Mouse (Mus musculus) kidney, postnatal 0 days (tissue): ENCODE data around the gene BC049352. TPM values are rescaled to one million over a fixed set of nuclear protein-coding genes. Genes with fewer than 3 reads are reported as not detected.

Source experiments
- ATAC-seq: fragments of 200-750 bp; cut with Nextera tagmentation; replicated peaks from 2 replicates; pipeline ENCODE4 v1.8.0; 2017; ENCODE audit warnings: low read depth, moderate number of reproducible peaks, moderate TSS enrichment, moderate library complexity; ENCODE audit not compliant: low FRiP score
- DNase-seq: peaks from one replicate; pipeline ENCODE4 v3.0.0-alpha.2; 2016; ENCODE audit warnings: low spot score
- H3K27ac ChIP-seq: fragments of 300-500 bp; sonication (generic); 2 replicates; pipeline ENCODE4 v1.5.1; 2014; ENCODE audit warnings: mild to moderate bottlenecking
- H3K27me3 ChIP-seq: fragments of 300-500 bp; sonication (generic); 2 replicates; pipeline ENCODE4 v1.6.1; 2014; ENCODE audit warnings: low read length, mixed read lengths; ENCODE audit not compliant: insufficient read depth
- H3K36me3 ChIP-seq: fragments of 300-500 bp; sonication (generic); 2 replicates; pipeline ENCODE4 v1.6.1; 2014; ENCODE audit warnings: low read length, mixed read lengths; ENCODE audit not compliant: insufficient read depth
- H3K4me1 ChIP-seq: fragments of 300-500 bp; sonication (generic); replicated peaks from 2 replicates; pipeline ENCODE4 v1.6.1; 2014; ENCODE audit warnings: antibody characterized with exemption, low read length, mixed read lengths; ENCODE audit not compliant: insufficient read depth
- H3K4me2 ChIP-seq: fragments of 300-500 bp; sonication (generic); 2 replicates; pipeline ENCODE4 v1.6.1; 2014; ENCODE audit warnings: mild to moderate bottlenecking, low read length, moderate library complexity, mixed read lengths
- H3K4me3 ChIP-seq: fragments of 300-500 bp; sonication (generic); replicated peaks from 2 replicates; pipeline ENCODE4 v1.5.1; 2014; ENCODE audit warnings: low read depth, low read length
- H3K9ac ChIP-seq: fragments of 300-500 bp; sonication (generic); 2 replicates; pipeline ENCODE4 v1.6.1; 2014; ENCODE audit warnings: low read depth, low read length
- H3K9me3 ChIP-seq: fragments of 300-500 bp; sonication (generic); replicated peaks from 2 replicates; pipeline ENCODE4 v1.6.1; 2016; ENCODE audit warnings: low read length, inconsistent platforms, mixed read lengths
- CTCF ChIP-seq: IDR thresholded peaks from 2 replicates; pipeline ENCODE4 v1.5.1; 2016; ENCODE audit warnings: antibody characterized with exemption, low read depth, mild to moderate bottlenecking, moderate library complexity
- WGBS: fragments of 180-500 bp; shearing (Covaris S2); extraction: QIAGEN DNeasy Blood & Tissue Kit; methylation state at CpG from one replicate; pipeline ENCODE4 v1.1.7; 2014; 5-methylcytosine and 5-hydroxymethylcytosine counted together
- polyA plus RNA-seq: library from polyadenylated mRNA; unstranded; fragments of >200 nt; fragmentation: Nextera tagmentation; extraction: Ambion mirVana; gene quantifications from 2 replicates; pipeline ENCODE4 v1.2.1, GENCODE M21; 2015

Gene BC049352
- polyA plus RNA-seq, 1 experiment from 2014 or later: 0.08 TPM

- no peaks in the 10 kb centered on the region for H3K9me3 ChIP-seq
Measured at GRCm38 (mm10) chr9:45274635-45275034, 92.8 kb downstream of the BC049352 start.

DNA sequence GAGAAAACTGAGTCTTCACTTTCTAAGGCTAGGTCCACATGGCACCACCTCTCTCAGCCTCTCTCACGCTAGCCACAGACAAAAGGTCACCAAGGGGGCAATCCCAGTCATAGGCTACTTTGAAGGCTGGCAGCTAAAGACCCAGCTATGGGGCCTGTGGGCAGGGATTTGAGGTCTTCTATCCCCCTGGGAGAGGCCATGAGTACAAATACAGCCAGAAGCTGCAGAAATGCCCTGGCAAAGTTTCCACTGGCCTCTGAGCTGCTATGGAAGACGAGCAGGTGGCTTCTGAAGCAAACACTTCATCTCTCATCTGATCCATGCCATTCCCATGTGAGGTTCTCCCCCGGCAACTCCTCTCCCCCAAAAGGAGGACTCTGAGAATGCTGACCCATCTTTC lies 98.3 kb downstream of the BC049352 start:
- H3K4me1 ChIP-seq: no peaks in the 10 kb centered on the region
- no peak overlapping the region for H3K9ac ChIP-seq
- 71% methylated on average over 3 of the region's 3 CpGs for WGBS
- ATAC-seq: no peak
- H3K9me3 ChIP-seq: no peaks in the 10 kb centered on the region
- H3K4me3 ChIP-seq: no peak overlapping the region
- H3K4me2 ChIP-seq: no peak overlapping the region
- H3K36me3 ChIP-seq: no peaks in the 10 kb centered on the region
- no peaks in the 10 kb centered on the region for H3K27me3 ChIP-seq
- TF ChIP-seq CTCF: no peak
- no peak for DNase-seq
- no peak overlapping the region for H3K27ac ChIP-seq

More at GRCm38 (mm10) chr9:45274635-45275034, 92.8 kb downstream of the BC049352 start:
- H3K4me2 ChIP-seq: no peak overlapping the region
- H3K27ac ChIP-seq: no peak overlapping the region
- ATAC-seq (no peak), DNase-seq (no peak)
- H3K27me3 ChIP-seq: no peaks in the 10 kb centered on the region
- H3K4me1 ChIP-seq: no peaks in the 10 kb centered on the region
- H3K4me3 ChIP-seq: no peak overlapping the region
- no peak for TF ChIP-seq CTCF
- no peak overlapping the region for H3K9ac ChIP-seq
- no peaks in the 10 kb centered on the region for H3K36me3 ChIP-seq
- WGBS: 90% methylated on average over 2 of the region's 2 CpGs

DNA sequence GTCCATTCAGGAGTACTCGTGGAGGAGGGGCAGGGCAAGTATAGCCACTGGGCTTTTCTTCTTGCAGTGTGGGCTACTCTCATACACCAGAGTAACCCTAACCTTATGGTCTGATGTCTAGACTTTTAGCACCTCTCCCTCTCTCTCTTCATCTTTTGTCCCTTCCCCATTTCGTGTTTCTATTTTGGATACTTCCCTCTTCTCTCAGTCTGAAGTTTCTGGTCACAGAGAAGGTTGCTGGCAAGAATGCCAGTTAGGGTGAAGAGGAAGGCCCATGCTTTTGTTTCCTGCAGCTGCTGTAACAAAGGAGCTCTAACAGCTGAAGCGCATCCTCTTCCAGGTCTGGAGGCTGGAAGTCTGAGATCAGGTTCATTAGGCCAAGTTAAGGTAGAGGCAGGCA lies 99.1 kb downstream of the BC049352 start:
- ATAC-seq (no peak), DNase-seq (no peak)
- no peaks in the 10 kb centered on the region for H3K27me3 ChIP-seq
- H3K4me1 ChIP-seq: no peaks in the 10 kb centered on the region
- H3K27ac ChIP-seq: no peak overlapping the region
- no peaks in the 10 kb centered on the region for H3K9me3 ChIP-seq
- no peak overlapping the region for H3K9ac ChIP-seq
- TF ChIP-seq CTCF: no peak
- 72% methylated on average over 3 of the region's 3 CpGs for WGBS
- H3K36me3 ChIP-seq: no peaks in the 10 kb centered on the region
- H3K4me3 ChIP-seq: no peak overlapping the region
- H3K4me2 ChIP-seq: no peak overlapping the region

DNA sequence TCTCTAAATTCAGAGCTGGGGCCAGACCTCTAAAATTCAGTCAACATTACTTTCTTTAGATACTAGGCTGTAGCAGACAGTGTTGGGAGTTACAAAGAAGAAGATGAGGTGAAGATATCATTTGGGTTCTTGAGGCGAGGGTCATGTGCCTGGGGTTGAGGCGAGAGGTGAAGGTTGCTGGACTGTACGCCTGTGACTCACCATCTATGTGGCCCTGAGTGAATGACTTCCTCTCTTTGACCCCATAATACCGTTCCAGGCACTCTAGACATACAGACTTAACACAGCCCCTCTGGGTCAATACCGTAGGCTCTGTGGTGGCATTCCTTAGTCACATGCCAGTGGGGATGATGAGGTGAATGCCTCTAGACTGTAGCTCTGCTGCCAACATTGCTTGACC lies 100.7 kb downstream of the BC049352 start:
- Histone ChIP-seq H3K4me1 (no peaks in the 10 kb centered on the region), H3K4me2 (no peak overlapping the region), H3K4me3 (no peak overlapping the region), H3K27me3 (no peaks in the 10 kb centered on the region), H3K9me3 (no peaks in the 10 kb centered on the region), H3K27ac (no peak overlapping the region), H3K9ac (no peak overlapping the region), H3K36me3 (no peaks in the 10 kb centered on the region)
- WGBS: 90% methylated on average over 5 of the region's 5 CpGs
- TF ChIP-seq CTCF: no peak
- DNase-seq (no peak), ATAC-seq (no peak)

DNA sequence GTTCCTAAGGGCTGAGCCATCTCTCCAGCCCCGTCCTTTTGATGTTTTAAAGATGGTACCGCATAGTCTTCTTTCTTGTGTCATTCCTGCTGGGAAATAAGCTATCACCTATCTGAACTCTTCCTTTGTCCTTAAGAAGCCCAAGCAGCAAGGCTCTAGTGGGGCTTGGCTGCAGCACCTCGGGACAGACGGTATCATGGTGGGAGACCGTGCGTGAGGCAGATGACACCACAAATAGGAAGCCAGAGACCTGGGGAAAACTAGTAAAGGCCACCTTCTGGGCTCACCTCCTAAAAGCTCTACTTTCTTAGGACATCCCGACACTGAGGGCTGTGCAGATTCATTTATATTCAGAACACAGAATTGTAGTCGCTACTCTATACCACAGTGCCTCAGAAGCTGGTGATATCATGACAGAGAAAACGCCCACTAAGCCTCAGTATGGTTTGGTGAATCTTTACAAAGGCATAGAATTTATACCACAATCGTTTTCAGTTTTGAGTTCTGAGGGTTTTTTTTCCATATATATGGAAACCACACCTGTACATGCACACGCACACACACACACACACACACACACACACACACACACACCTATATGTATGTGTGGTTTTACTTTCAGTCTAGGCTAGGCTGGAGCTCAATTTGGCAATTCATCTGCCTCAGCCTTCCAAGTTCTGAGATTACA lies 109.8 kb downstream of the BC049352 start:
- no peaks in the 10 kb centered on the region for H3K4me1 ChIP-seq
- H3K9ac ChIP-seq: no peak overlapping the region
- H3K9me3 ChIP-seq: no peaks in the 10 kb centered on the region
- 82% methylated on average over 11 of the region's 11 CpGs for WGBS
- no peak overlapping the region for H3K27ac ChIP-seq
- no peaks in the 10 kb centered on the region for H3K36me3 ChIP-seq
- H3K27me3 ChIP-seq: no peaks in the 10 kb centered on the region
- H3K4me3 ChIP-seq: no peak overlapping the region
- ATAC-seq (no peak), DNase-seq (no peak)
- TF ChIP-seq CTCF: no peak
- H3K4me2 ChIP-seq: no peak overlapping the region

GRCm38 (mm10) chr9:45294210-45295011 lies 112.6 kb downstream of the BC049352 start:
- WGBS: 48% methylated on average over 10 of the region's 10 CpGs
- Histone ChIP-seq H3K9me3 (no peaks in the 10 kb centered on the region), H3K4me1 (no peaks in the 10 kb centered on the region), H3K27ac (no peak overlapping the region), H3K4me2 (no peak overlapping the region), H3K9ac (no peak overlapping the region), H3K4me3 (no peak overlapping the region), H3K36me3 (no peaks in the 10 kb centered on the region), H3K27me3 (no peaks in the 10 kb centered on the region)
- DNase-seq (peak; percentile 22), ATAC-seq (no peak)
- TF ChIP-seq CTCF: no peak
